Mouse (Mus musculus) MEL-GATA-1-ER (cell line): ENCODE data around the gene 6030468B19Rik.
"Not testable (repeated sequence)": the region's sequence is repeated elsewhere in the genome, so short reads cannot be mapped to it uniquely, and the experiment has no call there.

Experiments used
- DNase-seq: peaks from one replicate; pipeline ENCODE4 v3.0.0-alpha.2; 2012; ENCODE audit warnings: low read depth; ENCODE audit errors: extremely low read depth

6030468B19Rik gene

GRCm38 (mm10) chr11:117801650-117802049 lies 4.2 kb downstream of the 6030468B19Rik start:
- no peak for DNase-seq

GRCm38 (mm10) chr11:117803166-117803688 lies 5.8 kb downstream of the 6030468B19Rik start:
- DNase-seq: no peak

DNA sequence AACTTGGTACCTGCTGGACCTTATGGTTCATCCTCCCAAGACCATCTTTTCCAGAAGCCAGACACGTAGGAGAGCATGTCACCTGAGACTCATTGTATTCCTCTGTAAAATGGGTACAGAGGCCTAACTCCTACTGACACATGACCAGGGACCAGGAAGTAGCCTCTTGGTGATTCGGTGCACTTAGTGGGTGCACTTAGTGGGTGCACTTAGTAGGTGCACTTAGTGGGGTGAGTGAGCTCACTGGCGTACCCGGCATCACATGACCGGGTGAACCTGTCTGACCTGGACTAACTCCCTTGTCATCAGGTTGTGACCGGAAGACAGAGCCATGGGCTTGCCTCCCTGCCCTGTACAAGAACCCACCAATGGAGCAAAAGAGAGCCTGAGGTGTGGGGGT lies 9.3 kb downstream of the 6030468B19Rik start:
- DNase-seq: no peak

GRCm38 (mm10) chr11:117809407-117810311 lies 12.2 kb downstream of the 6030468B19Rik start, which contains the start of the genes Gm20708 and Syngr2:
Gene Gm20708, plus strand, starts transcription at chr11:117809668.
Gene Syngr2, plus strand, starts transcription at chr11:117809668.
- peak; percentile 38 for DNase-seq

- DNase-seq: peak; percentile 72
Measured at GRCm38 (mm10) chr11:117810401-117811046, 13.1 kb downstream of the 6030468B19Rik start.

DNA sequence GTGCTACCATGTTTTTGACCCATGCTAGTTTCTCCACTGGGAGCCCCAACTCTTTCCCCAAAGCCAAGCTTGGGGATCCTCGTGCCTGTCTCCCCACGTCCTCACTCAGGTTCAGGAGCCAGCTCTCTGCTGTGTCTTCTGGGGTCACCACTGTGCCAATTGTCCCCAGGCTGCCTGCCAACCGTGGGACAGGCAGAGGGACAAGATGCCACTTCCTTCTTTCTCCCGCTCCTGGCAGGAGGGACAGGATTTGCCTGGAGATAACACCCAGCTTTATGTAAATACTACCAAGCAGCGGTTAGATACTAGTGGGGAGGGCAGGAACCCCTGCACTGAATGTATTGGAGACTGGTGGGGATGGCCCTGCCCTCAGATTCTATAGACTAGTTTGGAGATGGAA lies 16.4 kb downstream of the 6030468B19Rik start:
- no peak for DNase-seq

DNA sequence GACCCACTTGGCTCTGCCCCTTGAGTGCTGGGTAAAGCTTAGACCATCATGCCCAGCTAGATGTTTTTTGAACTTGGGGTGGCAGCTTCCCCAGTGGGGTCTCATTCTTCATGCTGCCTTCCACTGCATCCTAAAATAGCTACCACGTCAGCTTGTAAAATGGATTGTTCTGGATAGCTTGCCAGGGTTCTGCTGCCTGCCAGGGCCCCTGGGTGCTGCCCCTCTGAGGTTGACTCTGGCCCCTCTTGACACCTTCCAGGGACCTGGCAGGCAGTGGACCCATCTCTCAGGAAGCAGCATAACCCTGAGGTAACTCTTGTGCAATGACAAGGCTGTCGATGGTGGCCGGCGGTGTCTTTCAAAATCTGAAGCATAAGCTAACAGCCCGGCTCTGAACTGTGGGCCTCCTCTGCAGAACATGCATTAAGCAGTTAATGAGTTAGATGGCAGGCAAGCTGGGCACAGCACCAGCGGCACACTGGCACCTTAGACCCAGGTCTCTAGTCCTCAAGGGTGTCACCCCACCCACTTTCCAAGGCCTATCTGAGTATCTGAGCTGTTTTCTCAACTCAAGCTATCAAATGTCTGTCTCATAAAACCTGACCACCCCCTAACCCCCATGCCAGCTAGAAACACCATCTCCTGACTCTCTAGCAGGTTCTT lies 17.4 kb downstream of the 6030468B19Rik start:
- no peak for DNase-seq

- not testable (repeated sequence) for DNase-seq
Measured at GRCm38 (mm10) chr11:117815850-117816249, 18.4 kb downstream of the 6030468B19Rik start.

- DNase-seq: no peak
Measured at GRCm38 (mm10) chr11:117816389-117816996, 19.0 kb downstream of the 6030468B19Rik start.

DNA sequence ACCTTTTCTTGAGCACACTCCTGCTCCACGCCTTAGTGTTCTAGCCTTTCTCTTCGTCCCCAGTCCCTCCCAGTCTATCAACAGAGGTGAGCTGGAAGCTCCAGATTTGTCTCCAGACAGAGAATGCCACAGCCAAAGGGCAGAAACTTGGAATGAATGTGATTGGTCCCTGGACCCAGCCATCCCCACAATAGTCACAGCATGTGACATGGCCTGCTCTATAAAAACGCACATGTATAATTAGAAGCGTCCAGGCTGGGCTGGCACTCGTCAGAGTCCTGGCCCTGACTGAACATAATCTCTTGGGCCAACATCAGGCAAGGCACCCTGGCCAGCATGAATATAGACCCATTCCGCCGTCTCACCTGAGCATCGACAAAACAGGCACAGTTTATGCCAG lies 21.6 kb downstream of the 6030468B19Rik start:
- no peak for DNase-seq

- DNase-seq: no peak
Measured at GRCm38 (mm10) chr11:117820173-117820572, 22.7 kb downstream of the 6030468B19Rik start.

- DNase-seq: no peak
Measured at GRCm38 (mm10) chr11:117821868-117822267, 24.4 kb downstream of the 6030468B19Rik start.

- no peak for DNase-seq
Measured at GRCm38 (mm10) chr11:117822728-117823241, 25.3 kb downstream of the 6030468B19Rik start.

- DNase-seq: no peak
Measured at GRCm38 (mm10) chr11:117823411-117823810, 26.0 kb downstream of the 6030468B19Rik start.

DNA sequence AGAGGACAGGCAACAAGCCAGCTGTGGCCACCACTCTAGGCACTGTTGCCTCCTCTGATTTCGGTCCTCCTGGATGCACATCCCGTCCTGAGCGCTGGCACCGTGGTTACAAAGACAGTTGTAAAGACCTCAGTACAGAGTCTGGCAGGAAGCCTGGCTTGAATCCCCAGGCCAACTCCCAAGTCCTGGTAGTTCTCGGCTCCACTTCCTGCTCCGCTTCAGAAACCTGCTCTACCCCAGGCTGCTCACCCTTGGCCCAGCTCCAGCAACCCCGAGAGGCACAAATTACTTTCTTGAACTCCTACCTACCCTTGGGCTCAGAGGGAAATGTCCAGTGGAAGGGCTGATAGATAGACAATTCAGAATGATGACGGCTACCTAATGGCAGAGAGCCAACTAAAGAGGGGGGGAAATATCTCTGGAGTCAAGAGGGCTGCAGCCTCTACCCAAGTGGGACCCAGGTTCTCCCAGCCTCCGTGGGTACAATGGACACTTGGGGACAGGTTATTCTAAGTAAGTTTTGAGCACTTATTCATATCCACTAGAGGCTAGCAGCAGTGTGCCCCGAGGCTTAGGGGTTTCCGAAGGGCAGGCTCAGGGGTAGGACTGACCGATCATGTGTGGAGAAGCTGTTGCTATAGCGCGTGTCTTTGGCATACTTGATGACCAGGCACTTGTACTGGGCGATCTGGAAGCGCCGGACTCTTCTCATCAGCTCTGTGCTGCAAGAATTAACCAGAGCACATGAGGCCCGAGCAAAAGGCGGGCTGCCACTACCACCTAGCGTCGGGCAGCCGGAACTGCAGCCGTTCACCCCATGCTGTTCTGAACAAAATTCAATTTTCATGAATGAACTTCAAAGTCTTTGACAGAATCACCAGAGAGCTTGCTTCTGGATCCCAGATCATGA lies 26.9 kb downstream of the 6030468B19Rik start:
- DNase-seq: peak; percentile 58

- DNase-seq: peak; percentile 80
Measured at GRCm38 (mm10) chr11:117825333-117826101, 28.1 kb downstream of the 6030468B19Rik start, which contains the start of the genes Afmid and Tk1. Gene Afmid, plus strand, starts transcription at chr11:117825924. Gene Tk1, minus strand, starts transcription at chr11:117826092.

DNA sequence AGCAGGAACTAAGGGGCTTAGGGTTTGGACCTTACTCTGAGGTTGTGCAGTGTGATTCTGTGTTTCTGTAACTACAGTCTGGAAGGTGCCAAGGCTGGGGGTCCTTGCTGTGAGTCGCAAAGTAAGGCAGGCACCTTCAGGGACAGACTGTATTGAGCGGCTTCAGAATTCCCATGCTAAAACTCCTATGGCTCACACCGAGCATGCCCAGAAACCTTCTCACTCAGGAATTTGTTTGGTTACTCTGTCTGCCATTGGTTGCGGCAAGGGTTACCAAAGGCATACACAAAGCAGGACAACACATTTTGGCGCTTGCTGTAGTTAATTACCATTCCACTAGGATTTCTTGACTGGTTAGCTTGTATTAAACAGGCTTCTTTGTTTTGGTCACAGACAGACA lies 28.7 kb downstream of the 6030468B19Rik start:
- DNase-seq: no peak

DNA sequence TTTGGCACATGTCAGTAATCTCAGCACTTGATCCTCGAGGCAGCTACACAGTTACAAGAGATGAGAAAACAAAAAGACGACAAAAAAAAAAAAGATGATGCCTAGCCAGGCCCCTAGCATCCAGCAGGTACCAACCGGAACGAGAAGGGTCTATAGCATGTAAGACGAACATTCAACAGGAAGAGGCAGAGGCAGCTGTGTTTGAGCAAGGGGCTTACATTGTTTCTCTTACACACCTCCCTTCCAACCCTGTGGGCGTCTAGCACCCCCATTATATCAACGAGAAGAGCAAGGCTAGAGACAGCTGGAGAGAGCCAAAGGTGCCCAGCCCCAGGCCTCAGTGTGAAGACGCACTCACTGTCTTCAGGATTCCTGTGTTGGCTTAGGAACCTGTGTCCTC lies 29.5 kb downstream of the 6030468B19Rik start:
- DNase-seq: no peak

- DNase-seq: no peak
Measured at GRCm38 (mm10) chr11:117827386-117827785, 29.9 kb downstream of the 6030468B19Rik start.
